Mouse (Mus musculus) adrenal gland, adult (tissue): Measurements from ENCODE around the gene Glp2r.

Source experiments
- DNase-seq, 2 experiments: peaks; one replicate each; pipeline ENCODE4 v3.0.0; 2022 to 2023; ENCODE audit warnings: low spot score in 1 of 2; ENCODE audit not compliant: inconsistent age in 2 of 2

Glp2r gene

GRCm38 (mm10) chr11:67731056-67731455, 39.9 kb downstream of the Glp2r start:
- no peak for DNase-seq

DNA sequence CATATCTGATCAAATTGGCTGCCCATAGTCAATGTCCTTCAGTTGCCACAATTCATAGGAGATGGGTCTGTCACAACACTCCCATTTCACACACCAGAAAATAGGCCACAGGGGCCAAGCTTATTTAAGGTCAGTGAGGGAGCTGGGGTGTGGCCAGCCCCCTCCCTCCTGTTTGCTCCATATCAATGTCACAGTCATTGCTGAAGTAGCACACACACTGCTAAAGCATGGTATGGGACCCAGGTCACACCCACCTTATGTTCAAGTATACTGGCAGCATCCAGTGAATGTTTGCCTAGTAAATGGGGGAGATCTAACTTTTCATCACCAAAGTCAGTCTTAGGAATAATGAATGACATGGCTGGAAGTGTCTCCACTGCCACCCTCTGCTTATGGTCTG, 42.2 kb downstream of the Glp2r start:
- no peak for DNase-seq

GRCm38 (mm10) chr11:67727095-67727494, 43.9 kb downstream of the Glp2r start:
- DNase-seq = no peak

- no peak for DNase-seq
Measured at GRCm38 (mm10) chr11:67723231-67724013, 47.5 kb downstream of the Glp2r start.

- no peak for DNase-seq
Measured at GRCm38 (mm10) chr11:67722399-67723156, 48.4 kb downstream of the Glp2r start.

DNA sequence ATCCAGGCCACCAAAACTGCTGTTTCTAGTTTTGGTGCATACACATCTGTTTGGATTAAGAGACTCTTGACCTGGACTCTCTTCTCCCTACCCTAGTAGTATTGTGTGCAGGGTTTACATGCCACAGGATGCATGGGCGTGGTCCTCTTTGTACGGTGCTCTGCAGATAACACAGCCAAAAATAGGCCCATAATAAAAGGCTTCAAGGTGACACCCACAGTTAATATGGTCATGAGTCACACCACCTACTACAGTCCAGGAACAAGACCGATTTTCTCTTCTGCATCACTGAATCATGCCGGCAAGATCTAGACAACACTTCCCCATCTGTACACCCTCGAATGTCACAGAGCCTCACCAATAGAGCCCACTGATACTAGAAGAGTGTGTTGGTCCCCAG, 49.5 kb downstream of the Glp2r start:
- peak; percentile 16 to 78 for DNase-seq

DNA sequence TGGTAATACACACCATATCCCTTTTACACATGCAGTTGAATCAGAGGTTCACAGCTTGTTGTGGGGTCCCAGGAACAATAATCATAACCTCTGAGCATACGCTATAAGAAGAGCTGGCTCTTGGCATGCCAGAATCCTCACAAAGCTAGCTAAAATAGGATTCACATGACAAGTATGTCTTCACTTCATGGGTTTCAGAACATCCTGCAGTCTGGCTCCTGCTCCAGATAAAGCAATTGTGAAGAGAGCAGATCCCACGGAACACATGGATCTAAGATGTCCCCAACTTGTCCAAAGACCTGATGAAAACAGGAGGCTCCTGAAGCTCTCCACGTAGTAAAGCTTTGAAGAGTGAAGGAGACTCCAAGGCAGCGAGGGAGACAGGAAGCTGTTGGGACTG, 55.6 kb downstream of the Glp2r start:
- DNase-seq = no peak

DNA sequence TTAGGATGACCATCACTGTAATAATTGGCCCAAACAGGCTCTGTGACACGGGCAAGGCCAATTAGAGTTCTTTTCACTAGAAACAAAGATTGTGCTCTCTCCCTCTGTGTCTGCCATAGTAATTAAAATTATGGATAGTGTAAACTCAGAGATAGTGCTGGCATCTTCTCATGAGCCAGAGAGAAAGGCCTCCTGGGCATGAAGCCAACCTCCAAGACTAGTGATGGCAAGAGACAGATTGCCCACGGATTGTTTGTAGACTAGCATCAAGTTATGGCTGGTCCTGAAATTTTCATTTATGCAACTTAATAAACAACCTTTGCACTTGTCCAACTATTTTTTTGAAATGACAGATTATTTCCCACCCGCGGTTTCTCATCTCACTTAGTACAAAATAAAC, 58.0 kb downstream of the Glp2r start:
- no peak for DNase-seq

DNA sequence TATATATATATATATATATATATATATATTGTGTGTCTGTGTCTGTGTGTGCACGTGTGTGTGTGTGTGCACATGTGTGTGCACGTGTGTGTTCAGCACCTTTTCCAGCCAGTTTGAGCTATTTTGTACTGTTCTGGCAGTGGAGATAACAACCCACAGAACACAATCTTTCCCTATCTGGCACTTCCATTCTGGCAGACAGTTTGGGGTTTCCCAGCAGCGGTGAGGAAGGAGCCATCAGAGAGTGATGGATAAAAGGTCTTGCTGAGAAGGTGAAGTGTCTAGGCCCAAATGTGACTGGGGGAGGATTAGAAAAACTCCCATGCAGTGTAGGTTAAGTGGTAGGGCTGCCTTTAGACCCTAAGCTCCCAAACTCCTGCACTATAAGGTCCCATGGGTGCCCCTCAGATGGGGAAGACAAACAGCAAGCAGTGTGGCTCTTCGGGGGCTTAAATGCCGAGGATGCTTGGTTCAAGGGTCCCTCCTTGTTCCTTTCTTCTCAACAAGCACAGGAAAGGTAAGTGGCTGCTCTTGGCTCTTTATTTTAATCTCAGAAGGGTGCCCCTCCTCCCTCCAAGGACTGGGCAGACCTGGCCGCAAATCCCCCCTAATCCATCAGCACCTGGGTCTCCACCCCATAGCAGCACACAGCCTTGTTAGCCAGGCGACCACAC, 76.1 kb downstream of the Glp2r start, which contains the start of gene Rcvrn:
Gene Rcvrn (plus strand): TSS at position 624 of the 674 bp plus-strand sequence.
- no peak for DNase-seq

GRCm38 (mm10) chr11:67686109-67686508, 84.8 kb downstream of the Glp2r start:
- no peak for DNase-seq

- no peak for DNase-seq
Measured at GRCm38 (mm10) chr11:67681871-67682270, 89.1 kb downstream of the Glp2r start.

DNA sequence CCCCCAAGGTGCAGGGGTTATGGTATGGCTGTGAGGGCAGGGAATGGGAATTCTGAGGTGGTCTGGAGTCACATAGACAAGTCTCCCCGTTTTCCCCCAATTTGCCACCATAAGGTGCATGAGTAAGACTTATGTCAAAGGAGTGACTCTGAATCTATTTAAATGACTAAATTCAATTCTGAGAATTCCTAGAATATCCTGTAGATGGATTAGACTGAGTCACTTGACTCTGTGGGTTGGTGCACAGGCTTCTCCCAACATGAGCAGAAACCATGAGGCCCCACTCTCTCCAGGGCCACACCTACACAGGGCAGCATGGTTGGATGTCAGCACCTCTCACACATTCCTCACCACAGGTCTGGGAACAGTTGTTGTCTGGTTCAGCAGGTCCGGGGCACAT, 91.0 kb downstream of the Glp2r start:
- DNase-seq = no peak

GRCm38 (mm10) chr11:67679300-67679699, 91.7 kb downstream of the Glp2r start:
- no peak for DNase-seq

- peak; percentile 48 to 84 for DNase-seq
Measured at GRCm38 (mm10) chr11:67675562-67676540, 95.1 kb downstream of the Glp2r start.

- no peak for DNase-seq
Measured at GRCm38 (mm10) chr11:67672140-67672539, 98.8 kb downstream of the Glp2r start.

DNA sequence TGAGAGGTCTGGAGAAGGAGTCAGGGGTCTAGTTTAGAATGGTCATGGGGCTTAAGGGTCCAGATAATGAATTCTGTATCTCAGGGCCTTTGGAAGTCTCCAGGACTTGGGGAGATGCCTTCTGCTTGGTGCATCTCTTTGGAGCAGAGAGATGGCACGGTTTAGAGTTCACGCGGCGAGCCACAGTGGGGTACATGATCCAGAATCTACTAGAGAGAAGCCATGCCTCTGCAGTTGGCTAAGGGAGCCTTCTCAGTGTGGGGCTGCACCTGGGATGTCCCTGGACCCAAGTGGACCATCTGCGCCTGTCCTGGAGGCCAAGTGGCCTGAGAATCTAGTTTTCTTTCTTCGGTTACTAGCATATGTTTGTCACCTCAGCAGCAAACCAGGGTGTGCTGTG, 100.9 kb downstream of the Glp2r start:
- no peak for DNase-seq

DNA sequence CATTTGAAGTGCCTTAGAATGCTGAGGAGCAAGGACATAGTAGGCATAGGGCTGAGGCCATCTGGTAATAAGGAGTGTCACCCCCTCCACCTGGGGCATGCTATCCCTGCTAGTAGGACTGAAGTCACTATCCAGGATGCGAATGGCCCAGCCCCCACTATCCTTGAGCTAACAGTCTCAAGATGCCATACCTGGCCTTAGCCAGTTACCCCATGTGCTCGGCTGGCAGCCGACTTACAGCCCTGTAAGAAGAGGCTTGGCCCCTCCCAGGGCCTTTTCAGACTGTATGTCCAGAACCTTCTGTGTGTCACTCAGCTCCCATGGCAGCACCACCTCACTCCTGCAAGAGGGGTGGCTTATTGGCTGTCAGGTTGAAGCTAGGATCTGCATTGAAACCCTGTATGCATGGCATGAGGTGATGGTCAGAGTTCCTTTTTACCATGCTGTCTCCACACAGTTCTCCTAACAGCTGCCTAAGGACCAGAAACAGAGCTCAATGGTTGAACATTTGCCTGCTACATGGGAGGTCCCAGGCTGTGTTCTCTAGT, 102.4 kb downstream of the Glp2r start:
- no peak for DNase-seq

- peak; percentile 88 to 92 for DNase-seq
Measured at GRCm38 (mm10) chr11:67667531-67668332, 103.2 kb downstream of the Glp2r start.

DNA sequence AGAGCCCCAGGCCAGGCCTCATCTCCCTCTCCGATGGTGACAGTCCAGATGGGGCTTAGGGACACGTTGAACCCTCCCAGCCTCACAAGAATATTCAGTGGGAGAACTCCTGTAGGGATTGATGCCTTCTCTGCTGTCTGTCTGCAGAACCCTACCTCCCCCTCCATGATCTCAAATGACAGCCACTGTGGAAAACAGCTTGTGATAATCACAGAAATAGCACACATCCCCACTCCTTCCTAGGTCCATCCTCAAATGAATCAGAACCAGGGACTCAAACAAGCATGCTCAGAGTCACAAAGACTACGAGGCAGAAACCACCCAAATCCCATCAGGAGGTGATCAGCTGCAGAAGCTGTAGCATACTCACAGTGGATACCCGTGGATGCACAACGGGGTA, 104.8 kb downstream of the Glp2r start:
- no peak for DNase-seq
